Comparison of ENCODE assay signal across 17 mouse cellular contexts in genomic region chr1:132295506-132295905, GRCm38 (mm10). TPM values are rescaled to one million over a fixed set of nuclear protein-coding genes. Genes with fewer than 3 reads are reported as not detected.
DNase-seq lines count a peak whose midpoint lies in the region; ATAC-seq and TF ChIP-seq lines count a peak whose summit lies in the region.
"Had no signal": no experiment of that assay in that cellular context is flagged by ENCODE, and none has a peak within 500 bp of the region (broad histone marks: within the 10 kb centered on the region; RNA-seq: fewer than 3 reads in every experiment).

No protein-coding gene starts in this region.

- DNase-seq in midbrain, embryonic 11.5 days (ENCODE audit: low spot score, missing footprints) = no peak
- DNase-seq in forebrain, embryonic 14.5 days (ENCODE audit: low spot score) = peak; percentile 57
- no peak for DNase-seq in kidney, adult 2 months
- DNase-seq: embryo, embryonic 11 days; spleen, adult 18-20 months; thymus, adult 2 months had no signal

- WGBS in intestine, embryonic 16.5 days = 75% methylated on average over 7 of the region's 7 CpGs
- 77% methylated on average over 7 of the region's 7 CpGs for WGBS in intestine, embryonic 15.5 days
- 61% methylated on average over 7 of the region's 7 CpGs for WGBS in midbrain, embryonic 13.5 days
- WGBS in midbrain, embryonic 11.5 days = 73% methylated on average over 7 of the region's 7 CpGs
- WGBS in forebrain, embryonic 14.5 days = 60% methylated on average over 7 of the region's 7 CpGs
- WGBS in kidney, adult 2 months = 88% methylated on average over 7 of the region's 7 CpGs

- H3K27ac ChIP-seq in intestine, embryonic 16.5 days (ENCODE audit: low read length) = no peak overlapping the region
- H3K27ac ChIP-seq in intestine, embryonic 15.5 days = no peak overlapping the region
- peak overlapping the region; percentile 41; the same call in 1 of the 2 replicates for H3K27ac ChIP-seq in midbrain, embryonic 13.5 days
- no peak overlapping the region for H3K27ac ChIP-seq in midbrain, embryonic 11.5 days (ENCODE audit: low read depth, low read length)
- H3K27ac ChIP-seq in forebrain, embryonic 14.5 days (ENCODE audit: low read depth, low read length) = peak overlapping the region; percentile 33; the same call in 1 of the 2 replicates
- no peak overlapping the region for H3K27ac ChIP-seq in kidney, adult 2 months (ENCODE audit: insufficient read depth, low read depth, low read length)
- H3K27ac ChIP-seq: hindbrain, embryonic 14.5 days; limb, embryonic 13.5 days; liver, embryonic 14.5 days; stomach, embryonic 15.5 days had no signal

- no peaks in the 10 kb centered on the region for H3K79me2 ChIP-seq in myocyte (ENCODE audit: control insufficient read depth, insufficient read depth)

- H3K9ac ChIP-seq in intestine, embryonic 16.5 days (ENCODE audit: low read depth, low read length) = 0 out of 2 replicates have a peak overlapping the region, but pooled peaks have one; percentile 11
- H3K9ac ChIP-seq in intestine, embryonic 15.5 days = no peak overlapping the region
- H3K9ac ChIP-seq in midbrain, embryonic 13.5 days (replicated peaks) = no peak overlapping the region
- H3K9ac ChIP-seq in midbrain, embryonic 11.5 days (ENCODE audit: low read length) = no peak overlapping the region
- H3K9ac ChIP-seq in forebrain, embryonic 14.5 days (ENCODE audit: low read length) = no peak overlapping the region
- H3K9ac ChIP-seq: hindbrain, embryonic 14.5 days; limb, embryonic 13.5 days; liver, embryonic 14.5 days; stomach, embryonic 15.5 days had no signal

- H3K9me3 ChIP-seq in intestine, embryonic 16.5 days (ENCODE audit: control insufficient read depth, low read length) = no peaks in the 10 kb centered on the region
- H3K9me3 ChIP-seq in intestine, embryonic 15.5 days = no peaks in the 10 kb centered on the region
- no peaks in the 10 kb centered on the region for H3K9me3 ChIP-seq in midbrain, embryonic 13.5 days
- no peaks in the 10 kb centered on the region for H3K9me3 ChIP-seq in midbrain, embryonic 11.5 days (ENCODE audit: control insufficient read depth, low read length)
- H3K9me3 ChIP-seq in forebrain, embryonic 14.5 days (replicated peaks; ENCODE audit: control insufficient read depth, low read length) = no peaks in the 10 kb centered on the region
- H3K9me3 ChIP-seq: limb, embryonic 13.5 days; stomach, embryonic 15.5 days had no signal

- TF ChIP-seq CTCF in kidney, adult 2 months (conservative IDR thresholded peaks at IDR 0.05; ENCODE audit: insufficient read depth, insufficient read length, low read depth, low read length) = no peak

- peaks cover 14% of the 10 kb centered on the region for H3K27me3 ChIP-seq in intestine, embryonic 16.5 days (replicated peaks; ENCODE audit: control insufficient read depth, insufficient read depth, low read length)
- peaks cover 38% of the 10 kb centered on the region for H3K27me3 ChIP-seq in intestine, embryonic 15.5 days (replicated peaks)
- H3K27me3 ChIP-seq in midbrain, embryonic 13.5 days = 0 out of 2 replicates have a peak, but pooled peaks cover 4% of the 10 kb centered on the region
- H3K27me3 ChIP-seq in midbrain, embryonic 11.5 days (ENCODE audit: control insufficient read depth, insufficient read depth, low read length) = peaks cover 6% of the 10 kb centered on the region; the same call in 1 of the 2 replicates
- 0 out of 2 replicates have a peak, but pooled peaks cover 3% of the 10 kb centered on the region for H3K27me3 ChIP-seq in forebrain, embryonic 14.5 days (replicated peaks; ENCODE audit: control insufficient read depth, insufficient read depth, low read length)
- H3K27me3 ChIP-seq in myocyte (ENCODE audit: control insufficient read depth, insufficient read depth, insufficient read length) = no peaks in the 10 kb centered on the region
- no peaks in the 10 kb centered on the region for H3K27me3 ChIP-seq in kidney, adult 2 months (replicated peaks; ENCODE audit: control insufficient read depth, insufficient read depth, low read length)
- H3K27me3 ChIP-seq: Patski had no signal

- H3K4me2 ChIP-seq in intestine, embryonic 16.5 days (ENCODE audit: low read depth, low read length) = no peak overlapping the region
- H3K4me2 ChIP-seq in intestine, embryonic 15.5 days (replicated peaks) = no peak overlapping the region
- H3K4me2 ChIP-seq in midbrain, embryonic 13.5 days (replicated peaks) = no peak overlapping the region
- H3K4me2 ChIP-seq in midbrain, embryonic 11.5 days = no peak overlapping the region
- no peak overlapping the region for H3K4me2 ChIP-seq in forebrain, embryonic 14.5 days (ENCODE audit: low read length)
- H3K4me2 ChIP-seq in myocyte (ENCODE audit: low read depth) = peak overlapping the region; percentile 10
- H3K4me2 ChIP-seq: hindbrain, embryonic 14.5 days; limb, embryonic 13.5 days; stomach, embryonic 15.5 days had no signal

- H3K4me1 ChIP-seq in intestine, embryonic 16.5 days (ENCODE audit: control insufficient read depth, insufficient read depth, low read length) = peaks cover 20% of the 10 kb centered on the region
- peaks cover 28% of the 10 kb centered on the region for H3K4me1 ChIP-seq in intestine, embryonic 15.5 days (replicated peaks)
- H3K4me1 ChIP-seq in midbrain, embryonic 13.5 days (replicated peaks) = peaks cover 75% of the 10 kb centered on the region
- H3K4me1 ChIP-seq in midbrain, embryonic 11.5 days (ENCODE audit: control insufficient read depth, insufficient read depth, low read length) = peaks cover 37% of the 10 kb centered on the region
- peaks cover 46% of the 10 kb centered on the region for H3K4me1 ChIP-seq in forebrain, embryonic 14.5 days (ENCODE audit: control insufficient read depth, insufficient read depth, low read length)
- peaks cover 21% of the 10 kb centered on the region for H3K4me1 ChIP-seq in kidney, adult 2 months (ENCODE audit: control insufficient read depth, insufficient read depth, low read length)

- H3ac ChIP-seq in myocyte (ENCODE audit: control insufficient read depth, insufficient read length) = no peak overlapping the region

- no peak for ATAC-seq in intestine, embryonic 16.5 days
- no peak for ATAC-seq in intestine, embryonic 15.5 days
- no peak for ATAC-seq in midbrain, embryonic 13.5 days
- no peak for ATAC-seq in midbrain, embryonic 11.5 days (ENCODE audit: low FRiP score)
- no peak for ATAC-seq in forebrain, embryonic 14.5 days
- ATAC-seq: intestine, postnatal 0 days; Patski had no signal

- no peaks in the 10 kb centered on the region for H3K36me3 ChIP-seq in intestine, embryonic 16.5 days (ENCODE audit: control insufficient read depth, insufficient read depth, low read length)
- H3K36me3 ChIP-seq in intestine, embryonic 15.5 days = no peaks in the 10 kb centered on the region
- H3K36me3 ChIP-seq in midbrain, embryonic 13.5 days = no peaks in the 10 kb centered on the region
- no peaks in the 10 kb centered on the region for H3K36me3 ChIP-seq in midbrain, embryonic 11.5 days (ENCODE audit: control insufficient read depth, insufficient read depth, low read length)
- no peaks in the 10 kb centered on the region for H3K36me3 ChIP-seq in forebrain, embryonic 14.5 days (ENCODE audit: control insufficient read depth, insufficient read depth, low read length)
- H3K36me3 ChIP-seq in myocyte (ENCODE audit: control insufficient read depth, insufficient read depth) = no peaks in the 10 kb centered on the region
- H3K36me3 ChIP-seq in kidney, adult 2 months (ENCODE audit: control insufficient read depth, insufficient read depth, low read length) = no peaks in the 10 kb centered on the region
- H3K36me3 ChIP-seq: limb, embryonic 13.5 days; stomach, embryonic 15.5 days had no signal

- H3K4me3 ChIP-seq in intestine, embryonic 16.5 days (ENCODE audit: low read length) = no peak overlapping the region
- no peak overlapping the region for H3K4me3 ChIP-seq in intestine, embryonic 15.5 days (replicated peaks)
- no peak overlapping the region for H3K4me3 ChIP-seq in midbrain, embryonic 13.5 days (replicated peaks)
- H3K4me3 ChIP-seq in midbrain, embryonic 11.5 days (ENCODE audit: low read depth, low read length) = no peak overlapping the region
- H3K4me3 ChIP-seq in forebrain, embryonic 14.5 days (ENCODE audit: low read depth, low read length) = no peak overlapping the region
- no peak overlapping the region for H3K4me3 ChIP-seq in myocyte
- no peak overlapping the region for H3K4me3 ChIP-seq in kidney, adult 2 months (ENCODE audit: insufficient read depth, low read depth, low read length)
- H3K4me3 ChIP-seq: erythroblast, embryonic 14.5 days; limb, embryonic 13.5 days; stomach, embryonic 15.5 days had no signal

- TF ChIP-seq POLR2A in myocyte (IDR thresholded peaks at IDR 0.05; ENCODE audit: insufficient read length, low read depth) = no peak
- no peak for TF ChIP-seq POLR2A in kidney, adult 2 months (IDR thresholded peaks at IDR 0.05; ENCODE audit: low read depth, low read length)

TF ChIP-seq in myocyte, 11 proteins besides CTCF, POLR2A, EP300 and RAD21:
- no peak for TF ChIP-seq MYOD1 (IDR thresholded peaks at IDR 0.05; ENCODE audit: control insufficient read depth in 1 of 3, insufficient read length in 2 of 3, low read depth in 2 of 3)
- no peak for TF ChIP-seq TCF3 (IDR thresholded peaks at IDR 0.05; ENCODE audit: insufficient read length, low read depth)
- no peak for TF ChIP-seq MYOG (IDR thresholded peaks at IDR 0.05; ENCODE audit: control insufficient read depth in 1 of 3, insufficient read depth in 1 of 3, insufficient read length in 2 of 3, low read depth in 2 of 3)
- no peak for TF ChIP-seq TCF12 (IDR thresholded peaks at IDR 0.05; ENCODE audit: insufficient read depth, poor library complexity, severe bottlenecking)
- no peak for TF ChIP-seq SRF (IDR thresholded peaks at IDR 0.05; ENCODE audit: control insufficient read depth, insufficient read length, low read depth)

RNA-seq across cellular contexts. Expression of gene Klhdc8a, which starts 2.9 kb away (rescaled TPM):
- 0.09 and 0.33 TPM in 2 replicates for polyA plus RNA-seq in intestine, embryonic 16.5 days (2015; fragmentation: Nextera tagmentation; extraction: Ambion mirVana)
- polyA plus RNA-seq in intestine, embryonic 15.5 days (2015; fragmentation: Nextera tagmentation; extraction: Ambion mirVana) = 0.23 and 0.49 TPM in 2 replicates
- polyA plus RNA-seq in midbrain, embryonic 13.5 days (2015; fragmentation: Nextera tagmentation; extraction: Ambion mirVana) = 6.3 and 6.7 TPM in 2 replicates
- 3.5 and 4.5 TPM in 2 replicates for polyA plus RNA-seq in midbrain, embryonic 11.5 days (2014; fragmentation: Nextera tagmentation; extraction: Ambion mirVana)
- polyA plus RNA-seq in forebrain, embryonic 14.5 days (2014; fragmentation: Nextera tagmentation; extraction: Ambion mirVana) = 3.4 TPM in 2 replicates
- 12.4 TPM for polyA plus RNA-seq in myocyte (2012; fragmentation: generic; extraction: Trizol)
- polyA plus RNA-seq in kidney, adult 2 months (2012; rRNA removed) = 15.7 and 17.7 TPM in 2 replicates
- polyA plus RNA-seq: erythroblast, embryonic 14.5 days had no signal

RNA-seq across cellular contexts. Expression of gene Nuak2, which starts 20.4 kb away (rescaled TPM):
- polyA plus RNA-seq in intestine, embryonic 16.5 days (2015; fragmentation: Nextera tagmentation; extraction: Ambion mirVana) = 4.6 and 5.6 TPM in 2 replicates
- 4.7 and 5.5 TPM in 2 replicates for polyA plus RNA-seq in intestine, embryonic 15.5 days (2015; fragmentation: Nextera tagmentation; extraction: Ambion mirVana)
- polyA plus RNA-seq in midbrain, embryonic 13.5 days (2015; fragmentation: Nextera tagmentation; extraction: Ambion mirVana) = 53.5 and 56.3 TPM in 2 replicates
- 100 and 105 TPM in 2 replicates for polyA plus RNA-seq in midbrain, embryonic 11.5 days (2014; fragmentation: Nextera tagmentation; extraction: Ambion mirVana)
- 18.8 and 20.1 TPM in 2 replicates for polyA plus RNA-seq in forebrain, embryonic 14.5 days (2014; fragmentation: Nextera tagmentation; extraction: Ambion mirVana)
- 6.0 TPM for polyA plus RNA-seq in myocyte (2012; fragmentation: generic; extraction: Trizol)
- polyA plus RNA-seq in kidney, adult 2 months (2012; rRNA removed) = 56.1 and 73.7 TPM in 2 replicates
- polyA plus RNA-seq: erythroblast, embryonic 14.5 days had no signal

Comparison
In these comparisons a context has a peak if more than half of its experiments do, and no peak if none do; other contexts are left out.
1. H3K27ac ChIP-seq: peak in midbrain, embryonic 13.5 days (single experiment) and forebrain, embryonic 14.5 days (single experiment); none in intestine, embryonic 16.5 days (single experiment), intestine, embryonic 15.5 days (single experiment), midbrain, embryonic 11.5 days (single experiment) and kidney, adult 2 months (single experiment).